Mouse (Mus musculus) MEL (cell line): ENCODE data around the gene Ces1f. TPM values are rescaled to one million over a fixed set of nuclear protein-coding genes. Genes with fewer than 3 reads are reported as not detected.

Experiments used
- DNase-seq: peaks from one replicate; pipeline ENCODE4 v3.0.0; 2011; ENCODE audit warnings: low read depth, low spot score
- H3K27ac ChIP-seq: 2 replicates; pipeline ENCODE4 v1.5.1; 2012; ENCODE audit warnings: low read depth, mild to moderate bottlenecking, control low read depth, low read length, moderate library complexity; ENCODE audit not compliant: control insufficient read depth
- H3K27me3 ChIP-seq, 2 experiments: fragments of 150-350 bp in 1 of 2; sonication (generic) in 1 of 2; 2 replicates each; pipeline ENCODE4 v1.6.1; 2012; ENCODE audit warnings: low read length in 2 of 2, mild to moderate bottlenecking in 2 of 2, improper control_type of control experiment in 1 of 2, moderate library complexity in 1 of 2; ENCODE audit not compliant: insufficient read depth in 2 of 2, control insufficient read depth in 1 of 2
- H3K36me3 ChIP-seq, 2 experiments: 2 replicates each; pipeline ENCODE4 v1.6.1; 2012 to 2014; ENCODE audit warnings: low read length in 2 of 2, improper control_type of control experiment in 1 of 2, inconsistent platforms in 1 of 2, mild to moderate bottlenecking in 1 of 2; ENCODE audit not compliant: insufficient read depth in 2 of 2, control insufficient read depth in 1 of 2
- H3K4me1 ChIP-seq, 2 experiments: fragments of 150-350 bp in 1 of 2; sonication (generic) in 1 of 2; 2 replicates each; pipeline ENCODE4 v1.6.1; 2012; ENCODE audit warnings: low read length in 2 of 2, improper control_type of control experiment in 1 of 2, mild to moderate bottlenecking in 1 of 2; ENCODE audit not compliant: insufficient read depth in 2 of 2, control insufficient read depth in 1 of 2
- H3K4me3 ChIP-seq, 2 experiments: fragments of 150-350 bp in 1 of 2; sonication (generic) in 1 of 2; 2 replicates each; pipeline ENCODE4 v1.5.1; 2012; ENCODE audit warnings: low read depth in 2 of 2, low read length in 2 of 2, mild to moderate bottlenecking in 2 of 2, moderate library complexity in 2 of 2, control low read depth in 1 of 2, improper control_type of control experiment in 1 of 2; ENCODE audit not compliant: control insufficient read depth in 1 of 2, insufficient read depth in 1 of 2
- H3K79me2 ChIP-seq: 2 replicates; pipeline ENCODE4 v1.6.1; 2012; ENCODE audit warnings: mild to moderate bottlenecking, low read length, moderate library complexity; ENCODE audit not compliant: control insufficient read depth, poor library complexity, insufficient read depth
- H3K9ac ChIP-seq: 2 replicates; pipeline ENCODE4 v1.6.1; 2012; ENCODE audit warnings: low read depth, mild to moderate bottlenecking, control low read depth, low read length, moderate library complexity; ENCODE audit not compliant: control insufficient read depth, poor library complexity, severe bottlenecking
- H3K9me3 ChIP-seq: fragments of 150-350 bp; sonication (generic); replicated peaks from 2 replicates; pipeline ENCODE4 v1.6.1; 2012; ENCODE audit warnings: mild to moderate bottlenecking, low read length, improper control_type of control experiment, moderate library complexity; ENCODE audit not compliant: insufficient read depth
- CHD1 ChIP-seq: IDR thresholded peaks from 2 replicates; pipeline ENCODE4 v1.6.1; 2012; ENCODE audit warnings: low read depth, mild to moderate bottlenecking, inconsistent platforms, low read length, improper control_type of control experiment
- CTCF ChIP-seq, 3 experiments: IDR thresholded peaks in 2 of 3; conservative IDR thresholded peaks in 1 of 3; 2 replicates each; pipeline ENCODE4 v1.5.1; 2011 to 2012; ENCODE audit warnings: low read length in 3 of 3, low read depth in 2 of 3, mild to moderate bottlenecking in 2 of 3, improper control_type of control experiment in 1 of 3, inconsistent platforms in 1 of 3, mixed read lengths in 1 of 3, moderate library complexity in 1 of 3; ENCODE audit not compliant: control insufficient read depth in 1 of 3, insufficient read depth in 1 of 3, poor library complexity in 1 of 3, severe bottlenecking in 1 of 3
- ETS1 ChIP-seq: IDR thresholded peaks from 2 replicates; pipeline ENCODE4 v1.6.1; 2012; ENCODE audit warnings: low read depth, mild to moderate bottlenecking, inconsistent platforms, low read length, improper control_type of control experiment, moderate library complexity
- HCFC1 ChIP-seq: IDR thresholded peaks from 2 replicates; pipeline ENCODE4 v1.6.1; 2012; ENCODE audit warnings: low read depth, mild to moderate bottlenecking, inconsistent platforms, low read length, improper control_type of control experiment, moderate library complexity
- JUND ChIP-seq: IDR thresholded peaks from 2 replicates; pipeline ENCODE4 v1.6.1; 2011; ENCODE audit warnings: low read depth, mild to moderate bottlenecking, improper control_type of control experiment, low read length
- MAX ChIP-seq: IDR thresholded peaks from 2 replicates; pipeline ENCODE4 v1.6.1; 2011; ENCODE audit warnings: low read length, improper control_type of control experiment
- MAZ ChIP-seq: IDR thresholded peaks from 2 replicates; pipeline ENCODE4 v1.6.1; 2012; ENCODE audit warnings: low read depth, mild to moderate bottlenecking, inconsistent platforms, low read length, improper control_type of control experiment
- MEF2A ChIP-seq: IDR thresholded peaks from 2 replicates; pipeline ENCODE4 v1.6.1; 2014; ENCODE audit warnings: low read depth, mild to moderate bottlenecking, inconsistent platforms, low read length, improper control_type of control experiment; ENCODE audit not compliant: poor library complexity, insufficient replicate concordance, severe bottlenecking; ENCODE audit errors: extremely low read depth
- MYB ChIP-seq: IDR thresholded peaks from 2 replicates; pipeline ENCODE4 v1.6.1; 2011; ENCODE audit warnings: mild to moderate bottlenecking, low read depth, low read length, improper control_type of control experiment
- RAD21 ChIP-seq: IDR thresholded peaks from 2 replicates; pipeline ENCODE4 v1.6.1; 2011; ENCODE audit warnings: mild to moderate bottlenecking, low read depth, low read length, improper control_type of control experiment
- RCOR1 ChIP-seq: IDR thresholded peaks from 2 replicates; pipeline ENCODE4 v1.6.1; 2012; ENCODE audit warnings: low read depth, mild to moderate bottlenecking, inconsistent platforms, low read length, improper control_type of control experiment
- SIN3A ChIP-seq: IDR thresholded peaks from 2 replicates; pipeline ENCODE4 v1.6.1; 2012; ENCODE audit warnings: low read length, improper control_type of control experiment, inconsistent platforms
- SMC3 ChIP-seq: IDR thresholded peaks from 2 replicates; pipeline ENCODE4 v1.6.1; 2011; ENCODE audit warnings: low read depth, low read length, improper control_type of control experiment
- TAL1 ChIP-seq: IDR thresholded peaks from 2 replicates; pipeline ENCODE4 v1.6.1; 2012; ENCODE audit warnings: mild to moderate bottlenecking, inconsistent platforms, low read length, moderate library complexity, mixed read lengths
- TBP ChIP-seq: IDR thresholded peaks from 2 replicates; pipeline ENCODE4 v1.8.0; 2011; ENCODE audit warnings: low read depth, low read length, improper control_type of control experiment
- USF2 ChIP-seq, 2 experiments: IDR thresholded peaks; 2 replicates each; pipeline ENCODE4 v1.6.1; 2011 to 2012; ENCODE audit warnings: improper control_type of control experiment in 2 of 2, low read length in 2 of 2, borderline replicate concordance in 1 of 2, inconsistent platforms in 1 of 2, low read depth in 1 of 2, mild to moderate bottlenecking in 1 of 2; ENCODE audit not compliant: insufficient read depth in 1 of 2
- ZC3H11A ChIP-seq: IDR thresholded peaks from 2 replicates; pipeline ENCODE4 v1.6.1; 2012; ENCODE audit warnings: low read depth, mild to moderate bottlenecking, inconsistent platforms, low read length, improper control_type of control experiment
- polyA plus RNA-seq, 2 experiments: library from polyadenylated mRNA; stranded (reverse) in 1 of 2; unstranded in 1 of 2; fragments of >175 nt in 1 of 2; fragments of >200 nt in 1 of 2; gene quantifications; 2 replicates each; pipeline versions ENCODE4 v1.2.1 to v1.2.4; 2012; ENCODE audit warnings: low replicate concordance in 2 of 2, low read depth in 1 of 2; ENCODE audit not compliant: insufficient read length in 2 of 2, insufficient read depth in 1 of 2, missing spikeins in 1 of 2
- total RNA-seq: library from RNA; depleted of rRNA; stranded (reverse); fragments of 300-350 nt; gene quantifications from 2 replicates; pipeline ENCODE4 v1.2.3, GENCODE M21; 2012

Gene Ces1f
- total and polyA plus RNA-seq, 3 experiments = 0.23 TPM; not detected in 2

DNA sequence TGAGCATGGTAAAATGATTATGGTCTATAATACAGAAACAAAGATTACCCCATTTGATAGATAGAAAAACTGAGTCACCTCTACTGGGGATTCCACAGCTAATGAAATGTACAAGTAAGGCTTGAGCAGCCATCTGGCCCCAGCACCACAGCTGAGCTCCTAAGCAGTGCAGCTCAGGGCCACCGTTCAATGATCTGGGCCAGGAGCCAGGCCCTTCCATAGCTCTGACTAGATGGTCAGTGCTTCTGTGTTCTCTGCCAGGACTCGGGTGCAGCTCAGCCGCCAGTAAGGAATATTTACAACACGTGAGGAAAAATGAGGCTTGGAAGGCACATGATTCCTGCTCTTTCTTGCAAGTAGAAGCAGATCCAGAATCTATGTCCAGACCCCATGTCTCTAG lies 6.9 kb downstream of the Ces1f start:
- H3K4me3 ChIP-seq = no peak overlapping the region
- no peaks in the 10 kb centered on the region for H3K36me3 ChIP-seq
- no peak overlapping the region for H3K9ac ChIP-seq
- H3K79me2 ChIP-seq = no peaks in the 10 kb centered on the region
- DNase-seq = no peak
- H3K9me3 ChIP-seq = no peaks in the 10 kb centered on the region
- no peaks in the 10 kb centered on the region for H3K4me1 ChIP-seq
- H3K27me3 ChIP-seq = no peaks in the 10 kb centered on the region
- TF ChIP-seq RAD21 (no peak), USF2 (IDR thresholded peaks at IDR 0.05; ENCODE audit: borderline replicate concordance in 1 of 2, insufficient read depth in 1 of 2, low read depth in 1 of 2, low read length in 2 of 2) (no peak), JUND (no peak), MEF2A (no peak), RCOR1 (no peak), ETS1 (no peak), TAL1 (no peak), MAX (no peak)
- H3K27ac ChIP-seq = no peak overlapping the region

DNA sequence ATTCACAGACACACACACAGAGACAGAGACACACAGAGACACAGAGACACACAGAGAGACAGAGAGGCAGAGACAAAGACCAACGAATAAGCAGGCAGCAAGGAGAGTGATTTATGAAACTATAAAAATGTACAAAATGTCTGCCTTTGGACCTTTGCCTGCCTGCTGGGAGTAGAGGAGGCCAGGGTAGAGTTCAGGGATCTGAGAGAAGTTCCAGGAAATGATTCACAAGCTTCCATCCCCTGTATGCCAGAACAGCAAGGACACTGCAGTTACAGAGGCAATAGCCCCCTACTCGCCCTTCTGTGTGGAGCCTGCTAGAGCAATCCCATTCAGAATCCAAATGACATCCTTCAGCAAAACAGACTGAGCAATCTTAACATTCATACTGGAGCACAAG lies 18.1 kb downstream of the Ces1f start:
- Histone ChIP-seq H3K36me3 (no peaks in the 10 kb centered on the region), H3K27me3 (no peaks in the 10 kb centered on the region)
- no peak for DNase-seq
- TF ChIP-seq MYB = no peak
- TF ChIP-seq SIN3A = no peak
- no peak for TF ChIP-seq TBP
- no peak for TF ChIP-seq HCFC1
- no peak for TF ChIP-seq SMC3
- TF ChIP-seq CTCF (IDR thresholded peaks at IDR 0.05 in 2 of 3, conservative IDR thresholded peaks at IDR 0.05 in 1 of 3; ENCODE audit: control insufficient read depth in 1 of 3, insufficient read depth in 1 of 3, low read depth in 2 of 3, low read length in 3 of 3, poor library complexity in 1 of 3, severe bottlenecking in 1 of 3) = no peak
- TF ChIP-seq USF2 (IDR thresholded peaks at IDR 0.05; ENCODE audit: borderline replicate concordance in 1 of 2, insufficient read depth in 1 of 2, low read depth in 1 of 2, low read length in 2 of 2) = no peak
- no peak for TF ChIP-seq ZC3H11A
- TF ChIP-seq JUND = no peak
- no peak for TF ChIP-seq MAZ
- TF ChIP-seq CHD1 = no peak
- TF ChIP-seq, all 39 proteins: peak for 0
- H3K27ac ChIP-seq = no peak overlapping the region
- no peaks in the 10 kb centered on the region for H3K9me3 ChIP-seq
- H3K4me1 ChIP-seq = no peaks in the 10 kb centered on the region
- H3K4me3 ChIP-seq = no peak overlapping the region
- no peaks in the 10 kb centered on the region for H3K79me2 ChIP-seq
- no peak overlapping the region for H3K9ac ChIP-seq
